In the genomic region with DNA sequence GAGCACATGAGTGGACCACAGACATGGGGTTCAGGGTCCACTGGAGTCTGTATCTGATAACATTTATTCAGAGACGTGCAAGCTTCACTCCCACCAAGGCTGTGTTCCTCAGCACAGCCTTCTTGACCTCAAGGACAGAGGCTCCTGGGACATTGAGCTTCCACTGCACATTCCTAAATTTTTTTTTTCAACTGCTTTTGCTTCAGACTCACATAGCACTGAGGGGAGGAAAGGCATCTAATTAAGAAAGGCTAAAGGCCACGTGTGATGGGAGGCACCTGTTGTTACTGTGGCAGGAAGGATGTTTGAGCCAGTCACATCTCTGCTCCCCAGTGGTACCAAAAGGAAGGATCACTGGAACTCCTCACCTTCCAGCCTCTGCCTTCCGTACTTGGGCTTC, we compare ENCODE assay signal across 34 mouse cellular contexts. TPM values are rescaled to one million over a fixed set of nuclear protein-coding genes. Genes with fewer than 3 reads are reported as not detected.
"Had no signal": no experiment of that assay in that cellular context is flagged by ENCODE, and none has a peak within 500 bp of the region (broad histone marks: within the 10 kb centered on the region; RNA-seq: fewer than 3 reads in every experiment).

No protein-coding gene starts in this region.

- ATAC-seq: forebrain, embryonic 16.5 days; hindbrain, postnatal 0 days; intestine, embryonic 16.5 days; liver, embryonic 12.5 days had no signal

- H3K27me3 ChIP-seq: heart, embryonic 12.5 days; hindbrain, embryonic 13.5 days; hindbrain, embryonic 15.5 days; limb, embryonic 13.5 days; limb, embryonic 15.5 days; liver, embryonic 12.5 days had no signal

- H3K27ac ChIP-seq: gastrocnemius, adult 2 months; heart, embryonic 10.5 days; hindbrain, embryonic 13.5 days; hindbrain, embryonic 15.5 days; hindbrain, postnatal 0 days; limb, embryonic 13.5 days; limb, embryonic 15.5 days; liver, embryonic 12.5 days; liver, embryonic 14.5 days had no signal

- H3K9ac ChIP-seq: heart, embryonic 12.5 days; hindbrain, embryonic 13.5 days; hindbrain, embryonic 15.5 days; limb, embryonic 13.5 days; limb, embryonic 15.5 days; liver, embryonic 12.5 days; liver, embryonic 14.5 days had no signal

- DNase-seq: gastrocnemius, adult 2 months; gastrocnemius, postnatal 10 days; gastrocnemius, postnatal 25 days; heart, adult 18-20 months; heart, postnatal 10 days; heart, postnatal 36 days; kidney, adult 18-20 months; kidney, postnatal 25 days; layer of hippocampus, adult 9-11 months; layer of hippocampus, postnatal 36 days; left cerebral cortex, postnatal 4 days had no signal

- H3K4me1 ChIP-seq: heart, embryonic 10.5 days; hindbrain, embryonic 13.5 days; hindbrain, embryonic 15.5 days; limb, embryonic 13.5 days; limb, embryonic 15.5 days had no signal

- H3K4me2 ChIP-seq: heart, embryonic 12.5 days; hindbrain, embryonic 13.5 days; hindbrain, embryonic 15.5 days; limb, embryonic 13.5 days; limb, embryonic 15.5 days; liver, embryonic 12.5 days had no signal

- H3K4me3 ChIP-seq: gastrocnemius, adult 2 months; heart, embryonic 10.5 days; heart, embryonic 12.5 days; hindbrain, embryonic 13.5 days; hindbrain, embryonic 15.5 days; limb, embryonic 13.5 days; limb, embryonic 15.5 days; liver, embryonic 12.5 days had no signal

- H3K9me3 ChIP-seq: heart, embryonic 10.5 days; heart, embryonic 12.5 days; hindbrain, embryonic 13.5 days; hindbrain, embryonic 15.5 days; limb, embryonic 13.5 days; limb, embryonic 15.5 days; liver, embryonic 12.5 days had no signal

RNA-seq across cellular contexts. Expression of a gene that starts 39.5 kb away (rescaled TPM):
- total RNA-seq: gastrocnemius, adult 2 months; gastrocnemius, postnatal 25 days; granulocyte monocyte progenitor cell, adult 5-6 weeks; heart, adult 18-20 months; heart, postnatal 36 days; hematopoietic stem cell, adult 5-6 weeks; left cerebral cortex, adult 18-20 months; left cerebral cortex, postnatal 25 days; left cerebral cortex, postnatal 4 days; liver, adult 2 months had no signal
- polyA plus RNA-seq: heart, embryonic 10.5 days; heart, embryonic 12.5 days; heart, embryonic 14.5 days; heart, embryonic 16.5 days; hindbrain, embryonic 11.5 days; intestine, embryonic 14.5 days; intestine, embryonic 16.5 days; large intestine, adult 2 months; limb, embryonic 11.5 days; limb, embryonic 13.5 days; limb, embryonic 15.5 days; liver, embryonic 12.5 days; liver, embryonic 16.5 days had no signal
